In the genomic region with DNA sequence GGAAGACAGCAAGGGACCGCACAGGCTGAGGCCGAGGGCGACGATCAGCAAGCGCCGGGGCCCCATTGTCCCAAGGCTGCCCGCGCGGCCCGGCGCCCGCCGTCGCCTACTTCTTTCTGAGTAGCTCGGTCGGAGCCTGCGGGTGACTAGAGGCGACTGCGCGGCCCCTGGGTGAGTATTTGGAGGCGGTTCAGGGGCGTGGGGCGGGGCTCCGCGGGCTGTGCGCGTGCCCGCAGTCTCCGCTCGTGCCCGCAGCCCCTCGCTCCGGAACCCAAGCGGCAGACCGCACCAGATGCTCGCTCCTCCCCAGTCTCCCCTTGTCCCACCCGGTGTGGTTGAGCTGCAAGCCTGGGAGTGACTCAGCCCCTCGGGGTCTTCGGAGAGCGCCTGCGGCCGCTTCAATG, we compare ENCODE assay signal across 8 mouse cellular contexts. TPM values are rescaled to one million over a fixed set of nuclear protein-coding genes. Genes with fewer than 3 reads are reported as not detected.
DNase-seq lines count a peak whose midpoint lies in the region; ATAC-seq and TF ChIP-seq lines count a peak whose summit lies in the region.

A gene (minus strand): TSS at position 179 of the 404 bp plus-strand sequence.

- TF ChIP-seq CTCF in Patski (IDR thresholded peaks at IDR 0.05) = no peak

- POLR2A ChIA-PET in Patski (lab: Charles Lee) = interaction anchor here (0.8 to 1.5 kb wide), 2 partner anchors 25 to 41 kb away, joined by 3 to 4 read pairs; no protein-coding TSS in a partner anchor

- no peaks in the 10 kb centered on the region for H3K36me3 ChIP-seq in hindbrain, embryonic 12.5 days

- CTCF ChIA-PET in Patski (lab: Charles Lee) = interaction anchor here (1.2 to 1.3 kb wide), 3 partner anchors 15 to 32 kb away, joined by 3 to 6 read pairs (median 3); no protein-coding TSS in a partner anchor

- peak; percentile 92 for DNase-seq in Patski (ENCODE audit: low read depth, low spot score)
- peak; percentile 73 to 76 for DNase-seq in cerebellum, postnatal 14 days
- peak; percentile 25 to 51 for DNase-seq in frontal cortex, postnatal 14 days (ENCODE audit: low spot score in 2 of 2)
- peak; percentile 17 for DNase-seq in left cerebral cortex, adult 11 months (ENCODE audit: low spot score)
- peak; percentile 91 for DNase-seq in lung, postnatal 36 days
- DNase-seq in retina, embryonic 14.5 days (ENCODE audit: low spot score) = peak; percentile 93
- peak; percentile 85 to 89 for DNase-seq in thymus, postnatal 36 days

- peak within 1 kb of the TSS; percentile 93 for H3K9ac ChIP-seq in hindbrain, embryonic 12.5 days

- peak within 1 kb of the TSS; percentile 86 for H3K4me3 ChIP-seq in hindbrain, embryonic 12.5 days

- H3K27ac ChIP-seq in hindbrain, embryonic 12.5 days = peak within 1 kb of the TSS; percentile 75

- 0% methylated on average over 41 of the region's 42 CpGs for WGBS in hindbrain, embryonic 12.5 days

- peaks cover 35% of the 10 kb centered on the region for H3K4me1 ChIP-seq in hindbrain, embryonic 12.5 days

- no peaks in the 10 kb centered on the region for H3K27me3 ChIP-seq in Patski
- no peaks in the 10 kb centered on the region for H3K27me3 ChIP-seq in hindbrain, embryonic 12.5 days

- H3K4me2 ChIP-seq in hindbrain, embryonic 12.5 days (replicated peaks) = peak within 1 kb of the TSS; percentile 74

- H3K9me3 ChIP-seq in hindbrain, embryonic 12.5 days (replicated peaks) = no peaks in the 10 kb centered on the region

- ATAC-seq in Patski = peak; percentile 91
- ATAC-seq in hindbrain, embryonic 12.5 days (ENCODE audit: low FRiP score) = peak; percentile 93

- in situ Hi-C loops in Patski (cut with MboI; ENCODE audit: low pct_unique_long_range_greater_than_20kb) = no loop called here

RNA-seq across cellular contexts. Expression of the gene that starts here (rescaled TPM):
- polyA plus RNA-seq in Patski (2021) = 168 TPM
- polyA plus RNA-seq in hindbrain, embryonic 12.5 days (2016; fragmentation: Nextera tagmentation; extraction: Ambion mirVana) = 102 and 110 TPM in 2 replicates

Comparison
In these comparisons a context has a peak if more than half of its experiments do, and no peak if none do; other contexts are left out.
1. Peak in every context shown above with its lines: DNase-seq, ATAC-seq, H3K4me3 ChIP-seq and H3K27ac ChIP-seq.
2. DNase-seq: peak in every context shown above with its lines; median percentile 93 in retina, embryonic 14.5 days; 92 in Patski; 91 in lung, postnatal 36 days; 87 in thymus, postnatal 36 days; 74 in cerebellum, postnatal 14 days; 38 in frontal cortex, postnatal 14 days; 17 in left cerebral cortex, adult 11 months.